Mouse (Mus musculus) cerebellum, adult 11 months (tissue): ENCODE measurements at regions not wholly inside any gene's neighbourhood (a gene's known extent, or its start where the extent isn't known, plus 50 kb on each side); places are given as distances from the start of the nearest gene placed in this dataset.

ENCODE experiments used
- DNase-seq: peaks from one replicate; pipeline ENCODE4 v3.0.0; 2022

DNA sequence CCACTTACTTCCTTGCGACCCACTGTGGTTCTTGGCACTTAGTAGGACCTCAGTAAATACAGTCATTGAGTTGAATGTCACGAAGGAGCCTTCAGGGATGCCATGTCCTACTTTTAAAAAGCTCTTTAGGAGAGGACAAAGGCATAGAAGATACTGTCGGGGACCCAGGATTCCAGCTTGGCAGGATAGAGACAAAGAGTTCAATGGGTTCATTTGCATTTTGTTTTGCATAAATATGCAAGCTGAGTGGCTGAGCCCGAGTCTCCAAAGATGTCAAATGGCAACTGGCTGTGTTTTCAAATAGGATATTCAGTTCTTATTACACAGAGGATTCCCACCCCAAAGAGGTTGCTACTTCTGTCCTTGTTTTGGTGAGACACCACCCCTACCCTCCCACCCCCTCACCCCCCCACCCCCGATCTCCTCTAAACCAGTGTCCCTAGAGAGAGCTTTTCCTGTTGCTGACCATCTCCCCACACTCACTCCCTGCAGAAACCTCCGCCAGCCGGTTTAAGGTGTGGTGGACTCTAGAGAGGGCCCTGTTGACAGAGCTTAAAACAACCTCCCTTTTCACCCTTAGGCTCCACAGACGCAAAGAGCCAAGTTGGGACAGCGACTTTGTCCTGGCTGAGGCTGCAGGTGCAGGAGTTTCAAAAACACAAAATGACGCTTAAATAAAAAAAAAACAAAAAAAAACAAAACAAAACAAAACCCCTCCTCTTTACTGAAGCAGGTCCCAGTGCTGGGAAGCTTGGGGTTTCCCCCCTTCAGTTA is 57.9 kb downstream of the Sox9 start:
- no peak for DNase-seq

DNA sequence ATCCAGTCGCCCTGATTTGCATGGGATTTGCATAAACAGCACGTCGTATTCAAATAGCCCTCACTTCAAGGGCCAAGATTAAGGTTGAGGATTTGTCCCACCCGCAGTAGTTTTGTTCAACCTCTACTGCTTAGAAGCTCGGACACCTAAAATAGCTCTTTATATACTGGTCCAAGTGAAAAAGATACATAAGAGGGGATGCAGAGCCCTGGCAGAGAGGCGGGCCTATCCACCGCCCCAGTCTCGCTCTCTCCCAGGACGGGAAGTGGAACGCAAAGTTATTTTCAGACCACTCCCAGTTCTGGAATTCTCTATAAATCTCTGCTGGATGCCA is 58.4 kb downstream of the Sox9 start:
- DNase-seq: no peak

DNA sequence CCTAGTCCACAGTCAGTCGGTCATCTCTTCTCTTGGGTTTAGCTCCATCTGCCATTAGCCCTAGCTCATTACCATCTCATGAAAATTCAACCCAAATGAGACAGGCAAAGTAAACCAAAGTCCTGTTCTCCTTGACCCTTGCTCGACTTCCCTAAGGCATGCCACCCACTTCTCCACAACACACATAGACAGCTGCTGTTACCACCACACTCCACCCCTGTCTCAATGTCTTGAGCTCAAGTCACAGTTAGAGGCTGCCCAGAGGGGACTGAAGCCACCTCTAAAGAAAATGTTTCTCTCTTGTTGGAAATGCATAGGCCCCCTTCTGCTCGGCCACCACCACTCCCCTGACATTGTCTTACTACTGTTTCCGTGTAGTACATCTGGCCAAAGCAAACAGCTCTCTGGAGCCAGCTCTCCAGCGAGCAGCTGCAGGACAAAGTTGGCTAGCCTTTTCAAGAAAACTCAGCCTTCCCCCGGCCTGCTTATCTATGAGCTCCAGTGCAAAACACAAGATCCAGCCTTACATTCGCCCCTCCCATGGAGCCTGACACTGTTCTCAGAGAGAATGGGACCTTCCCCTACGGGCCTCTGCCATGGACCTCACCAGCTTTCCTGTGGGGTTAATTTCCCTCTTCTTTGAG is 62.4 kb downstream of the Sox9 start:
- no peak for DNase-seq

DNA sequence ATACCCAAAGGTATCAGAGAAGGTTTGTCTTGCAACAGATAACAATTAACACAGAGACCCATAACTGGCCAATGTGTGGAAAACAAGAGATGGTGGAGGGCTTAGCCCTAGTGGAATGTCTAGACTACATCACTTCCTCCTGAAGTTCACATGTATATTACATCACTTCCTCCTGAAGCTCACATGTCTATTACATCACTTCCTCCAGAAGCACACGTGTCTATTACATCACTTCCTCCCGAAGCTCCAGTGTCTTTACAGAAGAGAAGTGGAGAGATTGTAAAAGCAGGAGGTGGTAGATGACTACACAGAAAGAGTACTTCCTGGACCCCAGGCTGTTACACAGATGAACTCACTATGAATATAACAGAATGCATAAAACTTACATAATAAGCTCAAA is 65.1 kb downstream of the Sox9 start:
- DNase-seq: no peak

DNA sequence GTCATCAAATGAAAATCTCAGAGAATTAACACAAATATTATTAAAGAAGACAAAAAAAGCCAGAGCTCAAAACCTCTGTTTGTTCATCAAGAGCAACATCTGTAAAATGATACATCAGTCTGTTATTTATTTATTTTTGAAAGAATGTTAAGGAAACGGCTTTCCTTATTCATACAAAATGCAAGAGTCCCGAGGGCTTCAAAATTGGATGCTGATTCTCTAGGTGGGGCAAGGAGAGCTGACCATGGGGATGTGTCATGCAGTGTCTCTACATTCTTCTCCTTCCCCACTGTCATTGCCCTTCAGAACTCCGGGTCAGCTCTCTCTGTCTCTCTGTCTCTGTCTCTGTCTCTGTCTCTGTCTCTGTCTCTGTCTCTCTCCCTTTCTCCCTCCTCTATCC is 65.8 kb downstream of the Sox9 start:
- DNase-seq: no peak

DNA sequence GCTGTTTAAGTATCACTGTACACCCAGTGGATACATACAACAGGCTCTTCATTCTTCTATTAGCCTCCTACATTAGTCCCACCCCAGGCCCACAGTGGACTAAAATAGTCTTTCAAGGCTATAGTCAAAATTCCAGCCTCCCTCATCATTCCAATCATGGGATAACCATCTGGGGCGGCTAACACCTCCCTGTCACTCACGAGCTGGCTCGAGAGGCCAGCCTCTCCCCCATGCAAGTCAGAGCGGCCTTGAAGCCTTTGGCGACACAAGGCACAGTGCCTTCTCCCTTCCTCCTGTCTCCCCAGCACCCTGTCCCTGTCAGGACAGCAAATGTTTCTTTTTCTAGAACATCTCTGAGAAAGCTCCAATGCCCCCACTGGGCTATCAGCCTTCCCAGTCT is 68.0 kb downstream of the Sox9 start:
- no peak for DNase-seq

DNA sequence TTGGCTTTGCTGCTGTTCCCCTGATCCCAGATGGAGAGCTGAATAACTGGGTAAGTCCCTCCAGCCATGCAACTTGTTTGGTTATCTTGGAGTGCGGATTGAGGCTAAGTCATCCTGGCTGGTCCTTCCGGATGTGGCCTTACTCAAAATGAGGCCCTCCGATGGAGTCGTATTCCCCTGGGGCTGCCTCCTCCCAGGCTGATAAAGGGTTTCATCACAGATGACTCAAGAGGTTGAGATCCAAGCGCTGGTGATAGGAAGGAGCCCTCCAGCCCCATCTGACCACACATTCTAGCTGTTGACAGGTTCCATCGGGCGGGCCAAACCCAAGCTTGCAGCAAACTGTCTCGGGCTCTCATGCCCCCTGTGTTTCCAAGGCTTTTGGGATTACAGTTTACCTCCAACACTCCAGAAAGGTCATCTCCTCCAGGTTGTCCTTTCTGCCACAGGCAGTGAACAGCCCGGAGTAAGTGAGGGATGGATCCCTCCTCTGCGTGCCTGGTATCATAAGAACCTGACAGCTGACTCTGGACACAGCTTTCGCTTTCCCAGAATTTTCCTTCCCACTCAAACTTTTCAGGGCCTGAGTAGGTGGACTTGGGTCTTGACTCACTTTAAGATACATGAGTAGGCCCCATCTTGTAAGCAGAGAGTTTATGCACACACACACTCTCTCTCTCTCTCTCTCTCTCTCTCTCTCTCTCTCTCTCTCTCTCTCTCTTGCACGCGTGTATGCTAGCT is 68.7 kb downstream of the Sox9 start:
- DNase-seq: no peak

DNA sequence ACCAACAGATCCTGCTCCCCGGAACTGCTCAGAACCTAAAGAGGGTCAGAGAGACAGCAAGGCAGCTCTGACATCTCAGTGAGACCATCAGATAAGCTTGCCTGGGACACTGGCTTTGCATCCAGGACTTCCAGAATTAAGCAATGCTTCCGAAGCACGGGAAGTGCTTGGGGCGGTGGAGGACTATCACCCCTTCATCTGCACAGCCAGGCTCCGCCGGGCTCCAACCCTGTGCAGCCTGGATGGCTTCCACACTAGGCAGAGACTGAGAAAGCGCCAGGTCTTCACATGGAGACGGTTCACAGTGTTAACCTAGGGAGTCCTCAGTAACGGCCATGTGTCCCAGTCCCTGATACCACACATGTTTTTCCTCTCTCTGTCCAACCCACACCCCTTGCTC is 69.3 kb downstream of the Sox9 start:
- no peak for DNase-seq

DNA sequence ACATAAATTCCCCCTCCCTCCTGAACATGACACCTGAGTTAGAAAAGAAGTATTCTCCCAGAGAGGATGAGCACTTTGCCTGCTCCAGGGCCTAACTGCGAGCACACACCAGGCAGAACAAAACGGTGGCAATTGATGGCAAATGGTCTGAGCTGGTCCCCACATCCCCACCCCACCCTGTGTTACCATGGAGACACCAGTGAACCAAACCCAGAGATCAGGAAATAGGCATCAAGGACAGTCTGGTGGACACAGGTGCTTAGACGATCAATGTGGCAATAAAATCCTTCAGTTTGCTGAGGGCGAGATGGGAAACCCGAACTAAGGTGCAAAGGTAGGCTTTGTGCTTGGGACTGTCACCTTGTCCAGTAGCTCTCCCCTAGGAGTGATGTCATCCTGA is 74.0 kb downstream of the Sox9 start:
- no peak for DNase-seq

DNA sequence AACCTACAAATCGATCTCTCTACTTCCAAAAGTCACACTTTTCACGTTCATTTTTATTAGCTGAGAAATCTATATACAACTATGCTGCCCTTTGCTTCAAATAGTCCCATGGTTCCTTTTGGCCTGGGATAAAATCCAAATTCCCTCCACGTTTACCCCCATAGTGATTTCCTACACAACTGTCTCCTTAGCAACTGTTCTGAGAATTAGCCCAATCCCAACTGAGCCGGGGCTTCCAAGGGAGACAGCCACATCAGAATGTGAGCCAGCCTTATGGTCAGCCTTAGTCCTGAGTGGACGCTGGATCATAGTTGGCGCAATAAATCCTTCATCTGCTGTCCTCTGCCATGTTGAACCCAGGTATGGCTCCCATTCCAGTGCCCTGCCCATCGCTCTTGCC is 77.3 kb downstream of the Sox9 start:
- DNase-seq: no peak

DNA sequence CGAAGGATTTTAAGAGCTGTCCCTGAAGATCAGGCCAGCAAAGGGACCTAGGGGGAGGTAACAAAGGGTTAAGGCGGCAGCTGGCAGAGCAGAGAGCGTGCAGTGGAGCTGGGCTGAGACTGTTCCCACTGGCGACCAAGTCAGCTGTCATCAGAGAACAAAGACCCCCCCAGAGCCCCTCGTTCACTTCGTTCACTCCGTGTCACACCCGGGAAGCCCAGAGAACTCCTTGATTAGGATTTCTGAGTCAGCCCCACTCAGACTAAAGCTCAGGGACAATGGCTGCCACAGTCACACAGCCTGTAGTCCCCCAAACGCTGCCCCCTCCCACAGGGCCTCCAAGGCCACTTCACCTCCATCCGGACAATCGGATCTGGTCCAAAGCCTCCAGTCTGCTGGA is 78.8 kb downstream of the Sox9 start:
- no peak for DNase-seq

DNA sequence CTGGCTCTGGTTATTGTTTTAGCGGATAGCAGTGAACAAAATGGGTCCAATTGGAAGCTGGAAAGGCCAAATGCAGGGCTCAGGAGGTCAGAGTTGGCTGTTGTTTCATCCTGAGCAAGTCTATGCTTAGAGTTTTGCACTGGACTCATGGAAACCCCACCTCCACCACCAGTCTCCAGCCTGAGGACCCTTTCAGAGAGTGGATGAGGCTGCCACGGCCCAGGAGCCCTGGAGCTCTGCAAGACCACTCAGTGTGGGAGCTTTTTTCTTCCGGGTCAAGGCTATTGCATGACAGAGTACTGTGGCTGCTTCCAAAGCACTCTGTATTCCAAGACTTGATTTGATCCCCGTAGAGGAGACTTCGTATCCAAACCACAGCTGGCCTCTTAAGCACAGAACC is 79.2 kb downstream of the Sox9 start:
- no peak for DNase-seq

DNA sequence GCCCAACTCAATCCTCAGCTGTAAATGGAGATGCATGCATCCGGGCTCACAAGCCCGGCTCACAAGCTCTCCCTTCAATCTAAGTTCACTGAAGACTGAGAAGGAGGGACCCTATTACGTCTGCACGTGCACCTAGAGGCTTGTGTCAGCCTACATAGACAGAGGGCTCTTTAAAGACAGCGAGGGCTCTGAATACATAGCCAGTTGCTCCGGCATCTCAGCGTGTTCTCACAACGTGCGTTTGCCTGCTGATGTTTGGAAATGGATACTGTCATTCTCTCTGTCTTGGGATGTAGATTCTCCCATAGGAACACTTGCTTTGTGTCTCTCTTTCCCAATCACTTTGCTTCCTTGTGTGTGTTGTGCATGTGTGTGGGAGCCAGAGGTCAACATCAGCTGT is 83.8 kb downstream of the Sox9 start:
- DNase-seq: no peak

DNA sequence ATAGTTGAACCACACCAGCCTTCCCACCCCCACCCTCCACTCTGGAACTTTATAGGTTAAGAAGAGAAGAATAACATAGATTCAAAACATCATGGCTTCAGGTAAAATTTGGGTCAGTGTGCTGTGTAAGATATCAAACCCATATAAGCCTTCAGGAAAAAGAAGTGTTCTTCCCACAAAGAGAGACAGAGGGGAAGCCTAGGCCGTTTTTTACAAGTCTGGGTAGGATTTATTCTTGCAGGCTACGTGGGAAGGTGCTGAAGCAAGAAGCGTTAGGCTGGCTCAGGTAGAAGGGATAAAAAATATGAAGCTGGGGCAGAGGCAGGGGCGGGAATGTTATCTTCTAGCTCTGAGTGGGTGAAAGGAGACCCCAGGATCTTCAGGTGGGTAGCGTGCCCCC is 87.5 kb downstream of the Sox9 start:
- DNase-seq: no peak

DNA sequence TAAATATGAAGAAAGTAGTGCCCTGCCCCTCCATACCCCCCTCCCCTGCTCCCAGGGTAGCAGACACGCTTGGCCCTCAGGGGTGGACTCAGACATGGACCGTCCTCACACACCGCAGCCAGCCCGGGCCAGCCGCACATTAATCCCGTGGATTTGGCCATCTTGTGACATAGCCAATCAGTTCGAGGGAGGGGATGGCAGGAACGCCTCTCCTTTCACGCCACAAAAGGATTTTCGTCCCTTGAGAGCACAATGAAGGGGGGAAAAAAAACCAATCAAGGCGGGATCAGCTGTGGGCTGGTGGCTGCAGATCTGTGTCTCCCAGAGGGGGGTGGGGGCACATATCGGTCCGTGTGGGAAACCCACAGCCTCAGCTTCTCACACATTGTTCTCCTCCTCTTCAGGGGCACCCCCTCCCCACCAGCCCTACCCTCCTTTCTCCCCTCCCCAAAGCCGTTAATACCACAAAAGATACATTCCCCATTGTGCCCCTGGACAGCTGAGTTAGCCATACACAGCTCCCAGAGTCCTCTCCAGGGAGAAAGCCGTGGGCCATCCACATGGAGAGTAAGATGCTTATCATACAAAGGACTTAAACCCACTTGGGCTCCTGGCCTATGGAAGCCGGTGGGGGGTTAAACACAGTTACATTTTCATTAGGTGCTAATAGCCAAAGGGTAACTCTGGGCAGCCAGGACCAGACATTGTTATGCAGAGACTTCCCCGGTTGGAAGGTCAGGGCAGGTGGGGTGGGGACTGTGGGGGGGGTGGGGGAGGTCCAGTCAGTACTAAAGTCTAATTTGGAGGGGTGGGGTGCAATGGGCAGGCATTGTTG is 88.4 kb downstream of the Sox9 start:
- DNase-seq: no peak

DNA sequence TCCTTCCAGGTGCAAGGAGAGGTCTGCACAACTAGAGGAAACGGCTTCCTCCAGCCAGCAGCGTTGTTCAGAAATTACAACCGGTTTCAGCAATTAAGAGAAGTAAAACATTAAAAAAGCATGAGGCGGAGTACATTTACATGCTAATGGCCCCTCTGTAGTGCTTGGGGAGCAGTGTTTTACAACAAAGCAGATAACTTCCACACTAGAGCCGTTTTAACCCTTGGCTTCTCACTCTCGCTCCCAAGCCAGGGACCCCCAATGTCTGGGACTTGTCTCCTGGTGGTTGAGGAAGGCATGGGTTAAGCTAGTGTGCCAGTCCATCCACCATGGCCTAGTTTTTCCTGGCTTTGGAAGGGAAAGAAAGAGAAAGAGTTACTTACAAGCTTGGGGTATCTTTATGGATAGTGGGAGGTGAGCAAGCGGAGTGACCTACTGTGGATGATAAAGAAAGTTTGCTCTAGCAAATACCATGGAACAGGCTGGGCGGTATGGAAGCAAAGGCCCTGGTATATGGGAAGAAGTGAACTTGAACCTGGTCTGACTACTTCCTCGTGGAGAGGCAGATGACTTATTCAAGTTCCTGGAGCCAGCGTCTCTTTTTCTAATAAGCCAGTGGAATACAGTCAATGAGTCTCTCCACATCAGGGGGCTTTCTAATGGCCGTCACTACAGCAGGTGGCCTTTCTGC is 90.8 kb downstream of the Sox9 start:
- DNase-seq: no peak

DNA sequence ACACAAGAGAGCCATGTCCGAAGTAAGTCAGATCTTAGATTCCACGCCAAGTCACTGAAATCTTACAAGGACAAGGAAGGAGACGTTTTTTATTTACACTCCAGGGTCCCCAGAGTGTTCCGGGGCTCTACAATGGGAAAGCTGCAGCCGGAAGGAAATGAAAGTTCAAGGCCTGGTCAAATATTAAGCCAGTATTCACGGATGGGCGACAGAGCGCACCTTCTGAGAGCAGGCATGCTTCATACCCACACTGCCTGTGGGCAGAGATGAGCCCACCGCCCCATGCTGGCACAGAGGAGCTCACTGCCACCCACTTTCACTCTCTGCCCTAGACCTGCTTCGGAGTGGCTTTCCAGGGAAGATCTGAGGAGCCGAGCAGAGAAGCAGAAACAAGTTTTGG is 92.2 kb downstream of the Sox9 start:
- DNase-seq: no peak

DNA sequence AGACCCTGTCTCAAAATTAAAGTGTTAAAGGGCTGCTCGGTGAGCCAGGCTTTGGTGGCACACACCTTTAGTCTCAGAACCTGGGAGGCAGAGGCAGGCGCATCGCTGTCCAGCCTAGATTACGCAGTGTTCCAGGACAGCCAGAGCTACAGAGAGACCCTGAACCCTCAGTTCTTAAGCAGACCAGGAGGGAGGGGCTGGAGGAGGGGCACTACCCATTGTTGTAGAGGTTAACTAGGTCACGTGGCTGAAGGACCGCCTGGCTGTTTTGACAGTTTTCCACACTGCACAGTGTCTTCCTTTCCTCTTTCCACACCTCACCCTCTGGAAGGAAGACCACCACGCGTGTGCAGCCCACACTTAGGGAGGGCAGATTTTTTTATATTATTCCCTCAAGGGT is 94.2 kb downstream of the Sox9 start:
- no peak for DNase-seq

DNA sequence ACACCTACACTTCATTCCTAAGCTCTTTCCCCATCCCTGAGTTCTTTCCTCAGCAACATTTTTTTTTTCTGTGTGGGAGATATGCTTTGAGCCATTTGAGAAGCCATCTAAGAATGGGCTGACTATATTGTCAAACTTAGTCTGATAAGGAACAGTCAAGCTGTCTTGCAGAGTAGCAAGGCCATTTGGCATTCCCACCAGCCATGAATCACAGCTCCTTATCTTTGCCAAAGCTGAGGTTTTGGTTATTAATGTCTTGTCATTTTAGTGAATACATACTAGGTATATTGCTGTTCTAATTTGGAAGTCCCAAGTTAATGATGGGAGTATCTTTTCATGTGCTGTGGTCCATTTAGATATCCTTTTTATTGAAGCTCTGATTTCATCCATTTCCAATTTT is 96.4 kb downstream of the Sox9 start:
- no peak for DNase-seq

DNA sequence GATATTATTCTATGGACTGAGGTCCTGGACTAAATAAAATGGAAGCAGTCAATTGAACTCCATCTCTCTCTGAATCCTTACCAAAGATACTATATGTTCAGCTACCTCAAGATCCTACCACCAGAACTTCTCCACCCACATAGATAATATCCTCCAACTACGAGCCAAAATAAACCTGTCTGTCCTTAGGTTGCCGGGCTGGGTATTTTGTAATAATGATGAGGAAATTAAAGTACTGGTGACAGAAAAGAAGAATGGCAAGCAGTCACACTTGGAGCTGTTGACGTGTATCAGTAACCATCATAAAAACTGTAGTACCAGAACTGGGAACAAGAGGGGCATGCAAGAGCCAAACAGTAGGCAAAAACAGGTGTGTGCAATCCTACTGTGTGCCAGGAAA is 98.7 kb downstream of the Sox9 start:
- no peak for DNase-seq

DNA sequence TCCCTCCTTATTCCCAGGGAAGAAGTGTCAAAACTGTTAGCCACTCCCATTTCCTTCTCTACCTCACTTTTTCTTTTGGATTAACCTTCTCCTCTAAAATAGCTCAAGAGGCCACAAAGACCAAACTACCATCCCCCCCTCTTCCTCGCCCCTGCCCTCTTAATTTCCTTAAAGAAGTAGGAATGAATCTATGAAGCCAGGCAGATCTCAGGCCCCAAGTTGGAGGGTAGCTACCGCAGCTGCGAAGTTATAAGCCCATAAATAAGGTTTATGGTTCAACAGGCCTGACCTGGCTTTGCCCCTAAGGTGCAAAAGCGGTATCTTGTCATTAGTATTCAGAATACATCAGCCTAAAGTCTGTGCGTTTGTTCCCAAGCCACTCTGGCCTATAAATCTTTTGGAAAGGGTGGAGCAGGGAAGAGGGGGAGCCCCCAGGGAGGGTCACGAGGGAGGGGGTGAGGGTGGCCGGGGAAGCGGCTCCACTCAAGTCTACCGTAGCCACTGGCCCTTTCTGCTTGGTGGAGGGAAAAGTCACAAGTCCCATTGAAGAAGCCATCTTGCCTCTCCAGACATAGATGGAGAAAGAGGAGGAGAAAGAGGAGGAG is 103.4 kb downstream of the Sox9 start:
- DNase-seq: no peak

DNA sequence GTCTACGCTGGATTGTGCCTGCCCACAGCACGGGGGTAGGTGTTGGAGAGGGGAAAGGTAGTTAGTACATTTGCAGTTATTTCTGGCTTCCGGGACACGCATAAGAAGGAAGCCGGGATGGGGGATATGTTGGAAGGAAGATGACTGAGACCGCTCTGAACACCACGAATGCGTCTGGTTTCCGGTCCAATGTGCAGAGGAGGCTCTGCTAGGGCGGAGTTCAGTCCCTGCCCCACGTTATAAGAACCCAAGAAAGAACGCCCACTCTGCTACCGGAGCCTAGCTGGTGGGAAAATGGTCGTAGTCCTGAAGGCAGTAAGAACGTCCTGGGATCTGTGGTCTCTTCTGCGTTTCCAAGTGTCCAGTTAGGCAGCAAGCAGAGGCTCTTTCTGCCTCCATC is 104.1 kb downstream of the Sox9 start:
- no peak for DNase-seq

DNA sequence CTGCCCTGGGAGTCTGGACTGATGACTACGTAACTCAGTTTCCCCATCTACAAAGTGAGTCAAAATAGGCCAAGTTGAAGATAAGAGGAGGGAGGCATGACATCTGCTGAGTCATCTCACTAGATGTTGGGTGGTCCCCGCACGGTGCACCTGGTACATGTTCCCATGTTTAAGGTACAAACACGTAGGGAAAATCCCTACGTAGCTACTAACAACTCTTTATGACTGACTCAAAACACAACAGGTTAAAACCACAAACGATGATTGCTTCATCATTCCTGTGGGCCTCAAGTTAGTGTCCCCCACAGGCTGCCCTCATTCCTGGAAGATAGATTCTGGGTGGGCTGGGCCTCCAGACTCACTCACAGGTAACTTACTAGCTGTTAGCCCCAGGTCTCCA is 107.7 kb downstream of the Sox9 start:
- DNase-seq: no peak
